Mouse (Mus musculus): ENCODE data around the gene Emilin3.
A peak's percentile ranks its signal among the peaks of the same experiment; 100 is the strongest.
"Not testable (repeated sequence)": the region's sequence is repeated elsewhere in the genome, so short reads cannot be mapped to it uniquely, and the experiment has no call there.

Gene Emilin3

GRCm38 (mm10) chr2:160912231-160912671 is at the start of gene Emilin3:
TSS of gene Emilin3 (minus strand) at chr2:160912328.
- no peak for DNase-seq

DNA sequence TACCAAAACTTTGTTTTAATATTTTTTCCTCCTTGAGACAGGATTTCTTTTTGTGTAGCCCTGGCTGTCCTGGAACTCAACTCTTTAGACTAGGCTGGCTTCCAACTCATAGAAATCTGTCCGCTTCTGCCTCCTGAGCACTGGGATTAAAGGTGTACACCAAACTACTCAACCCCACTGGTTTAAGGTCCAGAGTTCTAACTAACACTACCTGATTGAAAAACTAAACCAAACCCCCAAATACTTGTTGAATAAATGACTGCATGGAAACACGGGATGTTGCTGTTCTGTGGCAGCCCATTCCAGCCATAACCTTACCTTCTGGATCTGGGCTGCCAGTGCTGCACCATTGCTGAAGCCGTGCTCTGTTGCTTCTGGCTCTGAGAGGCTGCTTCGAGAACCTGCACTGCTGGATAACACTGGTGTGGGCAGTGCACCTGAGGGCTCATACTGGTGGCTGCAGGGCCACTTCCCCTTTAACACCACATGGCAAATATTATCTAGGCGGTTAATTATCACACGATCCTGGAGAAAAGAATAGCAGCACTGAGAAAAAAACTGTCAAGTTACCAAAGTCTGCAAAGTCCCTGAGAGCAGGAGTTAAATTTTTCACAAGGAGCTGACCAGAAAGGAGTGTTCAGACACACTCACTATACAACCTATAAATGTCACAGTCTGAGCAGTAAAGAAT is 49.0 kb upstream of the Emilin3 start:
- DNase-seq = no peak

DNA sequence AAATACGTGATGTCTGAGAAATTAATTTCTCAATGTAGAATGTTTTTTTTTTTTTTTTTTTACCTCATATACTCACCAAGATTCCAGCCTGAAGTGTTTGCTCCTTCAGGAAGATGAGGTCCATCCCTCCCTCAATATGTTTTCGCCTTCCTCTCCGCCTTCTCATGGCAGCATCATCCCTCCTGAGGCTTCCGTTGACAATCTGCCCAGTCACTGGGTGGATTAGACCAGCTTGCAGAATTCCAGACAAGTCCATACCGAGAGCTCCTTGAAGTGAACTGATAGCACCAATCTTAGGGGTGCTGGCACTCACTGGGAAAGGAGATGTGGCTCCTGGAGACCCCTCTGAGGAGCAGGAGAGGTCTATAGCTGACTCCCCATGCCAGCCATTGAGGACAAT is 47.8 kb upstream of the Emilin3 start:
- no peak for DNase-seq

- DNase-seq = no peak
Observed at GRCm38 (mm10) chr2:160958737-160959136, 46.6 kb upstream of the Emilin3 start.

GRCm38 (mm10) chr2:160957801-160958200 is 45.7 kb upstream of the Emilin3 start:
- DNase-seq = not testable (repeated sequence)

- not testable (repeated sequence) for DNase-seq
Observed at GRCm38 (mm10) chr2:160957307-160957706, 45.2 kb upstream of the Emilin3 start.

DNA sequence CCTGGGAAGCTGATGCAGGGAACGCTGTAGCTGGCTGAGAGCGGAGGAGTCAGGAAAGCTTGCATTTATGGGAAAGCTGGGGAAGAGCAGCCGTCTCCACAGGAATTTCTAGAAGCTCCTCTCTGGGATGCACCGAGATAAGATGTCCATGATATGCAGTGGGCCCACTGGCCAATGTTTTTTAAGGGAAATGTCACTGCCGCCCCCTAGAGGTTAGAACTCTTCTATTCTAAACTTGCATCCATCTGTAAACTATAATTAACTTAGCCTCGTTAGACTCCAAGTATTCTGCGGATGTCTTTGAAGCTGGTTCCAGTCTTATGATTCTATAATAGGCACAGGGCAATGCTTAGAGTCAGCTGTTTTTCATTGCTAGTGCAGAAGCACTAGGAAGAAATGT is 43.2 kb upstream of the Emilin3 start:
- peak; percentile 42 for DNase-seq

DNA sequence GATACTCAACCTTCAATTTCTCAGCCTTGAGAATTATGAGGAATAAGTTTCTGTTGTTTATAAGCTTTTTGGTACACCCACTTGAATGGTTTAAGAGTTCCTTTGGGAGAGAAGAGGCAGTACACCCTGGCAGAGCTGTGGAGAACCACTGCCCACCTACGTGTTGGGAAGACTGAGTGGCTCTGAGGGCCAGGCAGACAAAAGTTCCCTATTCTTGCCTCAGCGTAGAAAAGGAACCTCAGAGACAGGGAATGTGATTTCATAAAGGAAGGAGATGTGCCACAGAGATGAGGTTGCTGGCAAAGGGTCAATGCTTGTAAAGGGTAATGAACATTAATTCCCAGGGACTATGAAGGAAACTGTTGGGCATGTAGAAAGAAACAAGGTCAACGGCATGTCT is 42.4 kb upstream of the Emilin3 start:
- DNase-seq = no peak

DNA sequence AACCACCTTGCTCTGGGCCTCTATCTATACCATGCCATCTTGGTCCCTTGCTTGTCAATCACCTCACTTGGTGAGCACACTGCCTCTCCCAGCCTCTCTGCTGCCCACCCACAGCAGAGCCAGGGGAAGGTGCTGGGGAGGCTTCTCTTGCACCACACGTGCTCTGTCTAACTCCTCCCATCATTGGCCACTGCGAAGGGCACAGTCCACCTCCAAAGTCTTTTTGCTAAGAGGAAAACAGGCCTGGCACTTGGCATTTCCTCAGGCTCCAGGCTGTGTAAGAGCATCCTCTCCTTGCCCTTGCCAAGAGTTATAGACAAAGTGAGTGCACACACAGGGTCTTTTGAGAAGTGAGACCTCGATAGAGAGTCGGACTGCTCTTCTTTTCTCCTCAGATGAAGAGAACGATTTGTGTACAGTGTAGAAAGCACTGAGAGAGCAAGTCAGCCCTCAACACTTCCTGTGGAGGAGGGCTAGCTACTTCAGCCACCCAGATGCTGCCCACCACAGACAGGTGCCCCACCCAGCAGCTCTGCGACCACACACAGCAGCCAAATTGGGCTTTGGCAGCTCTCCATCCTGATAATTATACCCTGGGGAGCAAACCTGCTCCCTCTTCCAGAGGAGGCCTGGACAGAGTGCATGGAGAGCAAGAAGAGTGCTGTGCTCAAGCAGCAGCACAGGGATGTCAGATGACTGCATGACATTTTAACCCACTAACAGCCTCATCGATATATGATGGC is 41.2 kb upstream of the Emilin3 start:
- DNase-seq = no peak

GRCm38 (mm10) chr2:160951595-160951994 is 39.5 kb upstream of the Emilin3 start:
- DNase-seq = no peak

DNA sequence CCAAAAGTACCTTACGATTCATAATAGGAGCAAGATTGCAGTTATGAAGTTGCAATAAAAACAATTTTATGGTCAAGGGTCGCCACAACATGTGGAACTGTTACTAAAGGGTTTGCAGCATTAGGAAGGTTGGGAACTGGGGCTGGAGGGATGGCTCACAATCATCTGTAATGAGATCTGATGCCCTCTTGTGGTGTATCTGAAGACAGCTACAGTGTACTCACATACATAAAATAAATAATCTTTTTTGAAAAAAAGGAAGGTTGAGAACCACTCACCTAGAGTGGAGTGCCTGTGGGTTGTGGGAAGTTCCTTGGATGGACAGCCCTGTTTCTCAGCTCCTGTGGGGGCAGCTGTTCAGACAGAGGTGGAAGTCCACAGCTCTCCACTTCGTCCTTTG is 30.3 kb upstream of the Emilin3 start:
- no peak for DNase-seq

GRCm38 (mm10) chr2:160940930-160941709 is 29.0 kb upstream of the Emilin3 start:
- DNase-seq = no peak

- DNase-seq = no peak
Observed at GRCm38 (mm10) chr2:160934451-160934850, 22.3 kb upstream of the Emilin3 start.

DNA sequence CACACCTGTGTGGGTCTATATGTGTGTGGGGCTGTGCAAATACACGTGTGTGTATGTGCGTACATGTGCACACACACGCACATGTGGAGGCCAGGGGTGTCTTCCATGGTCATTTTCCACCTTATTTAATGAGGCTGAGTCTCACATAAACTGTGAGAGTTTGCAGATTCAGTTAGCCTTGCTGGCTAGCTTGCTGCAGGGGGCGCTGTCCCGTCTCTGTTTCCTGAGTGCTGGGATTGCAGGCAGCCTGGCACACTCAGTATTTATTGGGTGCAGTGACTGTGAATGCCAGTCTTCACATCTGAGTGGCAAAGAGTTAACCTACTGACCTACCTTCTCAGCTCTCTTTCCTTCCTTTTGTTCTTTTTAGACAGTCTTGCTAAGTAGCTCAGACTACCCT is 21.8 kb upstream of the Emilin3 start:
- DNase-seq = no peak

- DNase-seq = no peak
Observed at GRCm38 (mm10) chr2:160932981-160933380, 20.9 kb upstream of the Emilin3 start.

GRCm38 (mm10) chr2:160932325-160932724 is 20.2 kb upstream of the Emilin3 start:
- no peak for DNase-seq

DNA sequence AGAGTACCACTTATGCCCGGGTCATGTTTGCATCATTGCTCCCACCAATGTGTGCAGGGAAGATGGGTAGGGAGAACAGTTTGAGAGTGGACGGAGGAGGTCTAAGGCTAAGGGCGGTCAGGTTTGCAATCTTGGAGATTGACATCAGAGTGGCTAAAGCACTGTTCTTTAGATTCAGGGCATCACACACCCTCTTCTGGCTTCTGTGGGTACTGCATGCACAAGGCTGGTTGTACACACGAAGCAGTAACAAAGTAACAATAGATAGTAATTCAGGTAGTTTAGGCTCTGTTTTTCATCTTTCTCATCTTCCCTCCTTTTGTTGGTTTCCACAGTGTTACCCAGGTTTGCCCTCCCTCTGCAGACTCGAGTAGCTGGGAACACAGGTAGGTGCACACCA is 19.2 kb upstream of the Emilin3 start:
- no peak for DNase-seq

DNA sequence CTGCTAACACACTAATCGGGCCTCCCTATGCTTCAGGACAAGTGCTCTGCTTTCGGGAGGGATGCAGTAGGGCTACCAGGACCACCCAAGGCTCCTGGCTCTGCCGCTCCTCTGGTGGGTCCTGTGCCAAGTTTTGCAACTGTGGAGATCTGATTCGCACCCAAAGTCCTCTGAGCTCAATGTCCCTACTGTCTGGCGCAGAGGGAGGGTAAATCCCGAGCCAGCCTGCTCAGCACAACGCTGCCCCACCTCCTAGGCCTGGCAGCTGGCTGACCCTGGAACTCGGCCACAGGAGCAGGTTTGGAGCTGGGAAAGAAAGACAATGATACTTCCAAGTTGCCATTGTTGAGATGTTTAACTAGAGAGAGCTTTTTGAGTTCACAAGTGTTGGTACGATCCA is 13.1 kb upstream of the Emilin3 start:
- DNase-seq = no peak

GRCm38 (mm10) chr2:160921285-160921684 is 9.2 kb upstream of the Emilin3 start:
- DNase-seq = no peak

GRCm38 (mm10) chr2:160918930-160919215 is 6.7 kb upstream of the Emilin3 start:
- DNase-seq = no peak

DNA sequence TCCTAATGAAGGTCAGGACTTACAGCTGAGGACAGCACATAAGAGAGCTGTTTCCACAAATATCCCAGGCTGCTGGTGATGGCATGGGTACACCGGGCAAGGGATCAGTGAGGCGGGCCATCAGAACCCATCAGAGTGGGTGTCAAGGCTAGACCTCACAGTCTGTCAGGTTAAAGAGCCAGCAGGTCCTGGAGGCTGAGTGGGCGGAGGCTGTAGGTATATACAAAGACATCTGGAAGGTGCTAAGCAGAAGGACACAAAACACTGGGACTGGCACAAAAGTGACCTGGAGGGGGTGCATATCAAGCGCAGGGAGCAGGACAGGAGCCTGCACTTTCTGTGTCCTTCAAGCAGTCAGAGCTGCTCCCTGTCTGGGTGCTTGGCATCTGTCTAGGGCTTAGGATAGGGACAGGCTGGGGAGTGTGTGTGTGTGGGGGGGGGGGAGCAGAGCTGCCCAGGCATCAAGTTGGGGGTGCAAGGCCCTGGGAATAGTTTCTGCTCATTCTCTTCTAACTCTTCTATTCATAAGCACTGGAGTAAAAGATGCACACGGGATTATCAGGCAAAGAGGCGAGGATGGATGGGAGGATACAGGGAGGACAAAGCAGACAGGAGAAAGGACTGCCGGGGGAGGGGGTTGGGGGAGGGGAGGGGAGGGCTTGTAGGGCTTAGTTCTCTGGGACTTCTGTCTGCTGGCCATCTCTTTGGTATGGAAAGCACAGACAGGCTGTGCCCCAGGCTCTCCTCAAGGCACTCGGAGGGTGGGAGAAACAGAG is 6.2 kb upstream of the Emilin3 start:
- DNase-seq = no peak

GRCm38 (mm10) chr2:160917313-160917712 is 5.2 kb upstream of the Emilin3 start:
- DNase-seq = no peak

DNA sequence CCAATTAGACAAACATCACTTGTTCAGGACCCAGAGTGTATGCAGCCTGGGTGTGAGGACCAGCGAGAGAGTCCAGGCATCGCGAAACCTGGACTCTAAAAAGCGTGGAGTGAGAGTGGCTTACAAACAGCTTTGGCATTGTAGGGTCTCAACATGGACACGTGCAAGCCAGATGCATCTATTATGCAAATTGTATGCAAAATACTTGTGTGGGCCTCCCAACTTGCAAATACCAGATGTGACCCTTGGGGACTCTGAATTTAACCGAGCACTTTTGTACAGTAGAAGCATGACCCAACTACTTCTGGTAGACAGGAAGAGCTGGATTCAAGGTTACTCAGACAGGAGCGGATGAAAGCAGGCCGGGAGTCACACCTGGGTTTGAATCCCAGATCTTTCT is 4.6 kb upstream of the Emilin3 start:
- no peak for DNase-seq

Data from cerebellum, adult 8-10 months (tissue).